In the genomic region with DNA sequence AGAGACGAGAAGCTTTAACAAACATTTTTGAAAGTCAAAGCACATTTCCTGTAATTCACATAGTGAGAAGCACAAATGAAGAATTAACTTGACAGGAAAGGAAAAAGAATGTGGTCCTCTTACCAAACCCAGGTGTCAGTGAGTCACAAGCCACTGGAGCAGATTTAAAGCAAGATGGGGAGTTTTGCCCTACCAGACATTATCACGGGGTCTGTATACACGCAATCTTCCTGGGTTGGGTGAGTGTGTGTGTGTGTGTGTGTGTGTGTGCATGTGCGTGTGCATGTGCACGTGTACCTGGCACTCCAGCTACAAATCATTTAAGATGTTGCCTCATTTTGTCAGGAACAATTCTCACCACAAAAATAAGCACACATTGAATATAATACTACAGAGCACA, we compare ENCODE assay signal across 23 mouse cellular contexts. TPM values are rescaled to one million over a fixed set of nuclear protein-coding genes. Genes with fewer than 3 reads are reported as not detected.
DNase-seq lines count a peak whose midpoint lies in the region; ATAC-seq lines count a peak whose summit lies in the region.
"Had no signal": no experiment of that assay in that cellular context is flagged by ENCODE, and none has a peak within 500 bp of the region (broad histone marks: within the 10 kb centered on the region; RNA-seq: fewer than 3 reads in every experiment).

No protein-coding gene starts in this region.

- H3K4me3 ChIP-seq in hindbrain, embryonic 14.5 days (replicated peaks; ENCODE audit: low read length): no peak overlapping the region
- H3K4me3 ChIP-seq: embryonic facial prominence, embryonic 10.5 days; heart, adult 2 months; midbrain, embryonic 10.5 days; neural tube, embryonic 13.5 days had no signal

- H3K36me3 ChIP-seq in splenic B cell, adult 2 months (ENCODE audit: control insufficient read depth, insufficient read depth, low read length, poor library complexity, severe bottlenecking): no peaks in the 10 kb centered on the region
- no peaks in the 10 kb centered on the region for H3K36me3 ChIP-seq in hindbrain, embryonic 14.5 days (replicated peaks; ENCODE audit: control insufficient read depth, insufficient read depth)
- H3K36me3 ChIP-seq: embryonic facial prominence, embryonic 10.5 days; midbrain, embryonic 10.5 days; neural tube, embryonic 13.5 days had no signal

- WGBS in hindbrain, embryonic 14.5 days: 88% methylated on average over 5 of the region's 5 CpGs

- H3K4me2 ChIP-seq in hindbrain, embryonic 14.5 days (replicated peaks): no peak overlapping the region
- H3K4me2 ChIP-seq: neural tube, embryonic 13.5 days had no signal

- DNase-seq in thymus, postnatal 14 days: peak; percentile 24
- no peak for DNase-seq in thymus, adult 18-20 months
- peak; percentile 36 for DNase-seq in induced T-regulatory cell, adult 2 months (ENCODE audit: low read depth)
- peak; percentile 81 for DNase-seq in splenic B cell, adult 2 months (ENCODE audit: low read depth, low spot score)
- DNase-seq in gastrocnemius, postnatal 10 days: no peak
- DNase-seq in hindbrain, embryonic 14.5 days (ENCODE audit: low spot score): no peak
- DNase-seq: adrenal gland, adult 2 months; cerebellum, adult 8-10 months; gastrocnemius, postnatal 14 days; heart, adult 2 months; heart, postnatal 4 days; kidney, adult 9 months; kidney, postnatal 25 days; left cerebral cortex, postnatal 4 days; liver; lung, adult 2 months; lung, postnatal 36 days had no signal

- peak; percentile 64 for ATAC-seq in CD4-positive, CD25-positive, alpha-beta regulatory T cell, adult 4 months
- ATAC-seq in hindbrain, embryonic 14.5 days (ENCODE audit: low FRiP score): no peak
- ATAC-seq: hindbrain, embryonic 16.5 days had no signal

- H3K27me3 ChIP-seq in splenic B cell, adult 2 months (ENCODE audit: control insufficient read depth, insufficient read depth, low read length, poor library complexity, severe bottlenecking): no peaks in the 10 kb centered on the region
- H3K27me3 ChIP-seq in hindbrain, embryonic 14.5 days (ENCODE audit: control insufficient read depth, insufficient read depth, low read length): no peaks in the 10 kb centered on the region
- H3K27me3 ChIP-seq: neural tube, embryonic 13.5 days had no signal

- no peak overlapping the region for H3K9ac ChIP-seq in hindbrain, embryonic 14.5 days
- H3K9ac ChIP-seq: neural tube, embryonic 13.5 days had no signal

- no peaks in the 10 kb centered on the region for H3K4me1 ChIP-seq in hindbrain, embryonic 14.5 days (replicated peaks; ENCODE audit: control insufficient read depth, insufficient read depth, low read length)
- H3K4me1 ChIP-seq: embryonic facial prominence, embryonic 10.5 days; midbrain, embryonic 10.5 days; neural tube, embryonic 13.5 days had no signal

- H3K9me3 ChIP-seq in hindbrain, embryonic 14.5 days (ENCODE audit: control insufficient read depth, low read length): no peaks in the 10 kb centered on the region
- H3K9me3 ChIP-seq: embryonic facial prominence, embryonic 10.5 days; midbrain, embryonic 10.5 days; neural tube, embryonic 13.5 days had no signal

- H3K27ac ChIP-seq in hindbrain, embryonic 14.5 days: no peak overlapping the region
- H3K27ac ChIP-seq: embryonic facial prominence, embryonic 10.5 days; heart, adult 2 months; midbrain, embryonic 10.5 days; neural tube, embryonic 13.5 days; stomach, postnatal 0 days had no signal

RNA-seq across cellular contexts. Expression of a gene that starts 30.9 kb away (rescaled TPM):
- 1 to 10 TPM; 2.1 to 2.8 TPM for polyA plus RNA-seq in CD4-positive, CD25-positive, alpha-beta regulatory T cell, adult 4 months (2017; shearing (Covaris generic))
- under 1 TPM; 0.07 to 0.25 TPM for total RNA-seq in gastrocnemius, postnatal 10 days (2021)
- 0.74 and 0.97 TPM in 2 replicates for polyA plus RNA-seq in hindbrain, embryonic 14.5 days (2014; fragmentation: Nextera tagmentation; extraction: Ambion mirVana)

Comparison
In these comparisons a context has a peak if more than half of its experiments do, and no peak if none do; other contexts are left out.
1. DNase-seq: peak in thymus, postnatal 14 days (single experiment), induced T-regulatory cell, adult 2 months (single experiment) and splenic B cell, adult 2 months (single experiment); none in thymus, adult 18-20 months (0 of 2), gastrocnemius, postnatal 10 days (single experiment) and hindbrain, embryonic 14.5 days (single experiment).